Mouse (Mus musculus) lung, adult 2 months (tissue): Measurements from ENCODE around the gene Tmem9. TPM values are rescaled to one million over a fixed set of nuclear protein-coding genes. Genes with fewer than 3 reads are reported as not detected.

ENCODE experiments used
- DNase-seq: peaks from one replicate; pipeline ENCODE4 v3.0.0; 2022
- H3K4me1 ChIP-seq: fragments of 200-500 bp; 2 replicates; pipeline ENCODE4 v1.6.1; 2011; ENCODE audit warnings: low read length; ENCODE audit not compliant: control insufficient read depth, insufficient read depth
- H3K4me3 ChIP-seq: fragments of 200-500 bp; replicated peaks from 2 replicates; pipeline ENCODE3; 2011; ENCODE audit warnings: low read depth, mild to moderate bottlenecking, control low read depth, low read length; ENCODE audit errors: extremely low read depth
- CTCF ChIP-seq: fragments of 200-500 bp; IDR thresholded peaks from 2 replicates; pipeline ENCODE4 v1.5.1; 2011; ENCODE audit warnings: mild to moderate bottlenecking, low read length, control low read depth; ENCODE audit not compliant: insufficient read depth
- POLR2A ChIP-seq: fragments of 200-500 bp; IDR thresholded peaks from 2 replicates; pipeline ENCODE4 v1.6.1; 2011; ENCODE audit warnings: low read depth, mild to moderate bottlenecking, control low read depth, low read length, borderline replicate concordance; ENCODE audit errors: extremely low read depth
- WGBS: fragments of 180-500 bp; shearing (Covaris S2); methylation state at CpG from one replicate; pipeline ENCODE4 v1.1.7; 2018; 5-methylcytosine and 5-hydroxymethylcytosine counted together
- polyA plus RNA-seq: library from polyadenylated mRNA; depleted of rRNA; stranded (reverse); fragments of >200 nt; gene quantifications from 2 replicates; pipeline ENCODE4 v1.2.3, GENCODE M21; 2012; rRNA removed

Tmem9 gene
- 56.4 and 73.2 TPM in 2 replicates for polyA plus RNA-seq

GRCm38 (mm10) chr1:136007211-136008158, at the start of gene Tmem9:
Gene Tmem9 (plus strand): TSS chr1:136008150.
- TF ChIP-seq CTCF (no peak), POLR2A (no peak)
- 7% methylated on average over 37 of the region's 37 CpGs for WGBS
- H3K4me3 ChIP-seq: peak within 1 kb of the TSS; percentile 60
- peak; percentile 86 for DNase-seq
- no peaks in the 10 kb centered on the region for H3K4me1 ChIP-seq

DNA sequence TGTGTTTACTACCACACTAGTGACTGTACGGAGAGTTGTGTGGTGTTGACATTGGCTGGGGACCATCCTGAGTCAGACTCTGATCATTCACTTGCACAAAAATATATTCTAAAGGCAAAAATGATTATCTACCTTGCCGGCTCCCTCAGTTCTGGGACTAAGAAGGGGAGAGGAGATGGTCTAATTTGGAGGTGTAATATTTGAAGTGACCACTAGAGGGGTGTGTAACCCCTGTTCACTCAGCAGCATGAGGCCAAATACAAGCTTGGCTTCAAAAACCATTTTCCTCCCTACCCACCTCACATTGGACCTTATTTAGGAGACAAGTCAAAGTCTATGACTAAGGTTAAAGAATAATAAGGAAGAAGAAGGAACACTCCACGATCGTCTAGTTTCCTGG, 49.5 kb upstream of the Tmem9 start:
- 33% methylated on average over 4 of the region's 4 CpGs for WGBS
- Histone ChIP-seq H3K4me3 (no peak overlapping the region), H3K4me1 (no peaks in the 10 kb centered on the region)
- no peak for DNase-seq
- no peak for TF ChIP-seq POLR2A
- TF ChIP-seq CTCF: peak; percentile 23; the same call in 1 of the 2 replicates

GRCm38 (mm10) chr1:135963177-135963576, 44.8 kb upstream of the Tmem9 start:
- 51% methylated on average over 5 of the region's 5 CpGs for WGBS
- Histone ChIP-seq H3K4me3 (no peak overlapping the region), H3K4me1 (no peaks in the 10 kb centered on the region)
- TF ChIP-seq CTCF (no peak), POLR2A (no peak)
- DNase-seq: no peak

DNA sequence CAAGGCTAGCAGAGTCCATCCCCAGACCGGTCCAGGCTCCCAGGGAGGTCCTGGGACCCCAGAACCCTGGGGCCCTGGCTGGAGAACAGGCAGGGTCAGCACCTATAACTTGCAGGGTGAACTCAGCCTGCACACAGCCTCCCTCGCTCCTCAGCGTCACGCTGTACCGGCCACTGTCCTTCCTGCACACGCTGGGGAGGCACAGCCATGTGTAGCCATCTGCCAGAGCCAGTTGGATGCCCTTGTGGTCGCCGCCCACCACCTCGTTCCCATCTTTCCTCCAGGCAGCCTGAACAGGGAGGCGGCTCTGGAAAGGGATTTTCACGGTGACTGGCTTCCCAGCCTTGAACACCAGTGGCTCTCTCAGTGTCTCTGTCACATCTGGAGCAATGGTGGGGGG, 43.4 kb upstream of the Tmem9 start:
- Histone ChIP-seq H3K4me1 (no peaks in the 10 kb centered on the region), H3K4me3 (no peak overlapping the region)
- WGBS: 72% methylated on average over 11 of the region's 11 CpGs
- DNase-seq: no peak
- TF ChIP-seq CTCF (no peak), POLR2A (no peak)

DNA sequence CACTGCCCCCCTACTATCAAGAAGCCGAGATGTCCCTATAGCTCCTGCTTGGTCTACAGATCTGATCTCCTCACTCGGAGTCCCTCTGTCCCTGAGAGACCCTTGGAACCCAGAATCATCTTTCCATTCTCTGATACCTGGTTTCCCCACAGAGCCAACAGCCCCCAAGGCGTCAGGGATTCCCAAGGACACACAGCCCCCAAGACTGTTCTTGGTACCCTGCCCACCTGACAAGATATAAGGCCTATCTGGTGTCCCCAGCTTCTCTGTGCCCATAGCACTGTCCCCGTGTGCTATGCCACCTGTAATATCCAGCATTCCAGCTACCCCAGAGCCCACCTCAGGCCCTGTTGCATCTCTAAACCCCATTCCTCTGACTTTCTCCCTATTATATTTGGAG, 40.2 kb upstream of the Tmem9 start:
- no peak for DNase-seq
- H3K4me3 ChIP-seq: no peak overlapping the region
- H3K4me1 ChIP-seq: no peaks in the 10 kb centered on the region
- 71% methylated on average over 4 of the region's 4 CpGs for WGBS
- TF ChIP-seq CTCF (no peak), POLR2A (no peak)

- H3K4me1 ChIP-seq: no peaks in the 10 kb centered on the region
- no peak for TF ChIP-seq CTCF
- WGBS: 49% methylated on average over 2 of the region's 2 CpGs
- no peak for DNase-seq
- no peak overlapping the region for H3K4me3 ChIP-seq
Measured at GRCm38 (mm10) chr1:135970486-135970885, 37.5 kb upstream of the Tmem9 start.

GRCm38 (mm10) chr1:135972576-135972975, 35.4 kb upstream of the Tmem9 start:
- no peak for TF ChIP-seq CTCF
- no peak overlapping the region for H3K4me3 ChIP-seq
- H3K4me1 ChIP-seq: no peaks in the 10 kb centered on the region
- DNase-seq: no peak
- WGBS: 86% methylated on average over 3 of the region's 3 CpGs

- Histone ChIP-seq H3K4me3 (no peak overlapping the region), H3K4me1 (no peaks in the 10 kb centered on the region)
- TF ChIP-seq POLR2A (no peak), CTCF (no peak)
- WGBS: 33% methylated on average over 5 of the region's 5 CpGs
- no peak for DNase-seq
Measured at GRCm38 (mm10) chr1:135984105-135984504, 23.8 kb upstream of the Tmem9 start.

GRCm38 (mm10) chr1:135989876-135990275, 18.1 kb upstream of the Tmem9 start:
- TF ChIP-seq POLR2A (no peak), CTCF (no peak)
- H3K4me3 ChIP-seq: no peak overlapping the region
- H3K4me1 ChIP-seq: no peaks in the 10 kb centered on the region
- DNase-seq: no peak

DNA sequence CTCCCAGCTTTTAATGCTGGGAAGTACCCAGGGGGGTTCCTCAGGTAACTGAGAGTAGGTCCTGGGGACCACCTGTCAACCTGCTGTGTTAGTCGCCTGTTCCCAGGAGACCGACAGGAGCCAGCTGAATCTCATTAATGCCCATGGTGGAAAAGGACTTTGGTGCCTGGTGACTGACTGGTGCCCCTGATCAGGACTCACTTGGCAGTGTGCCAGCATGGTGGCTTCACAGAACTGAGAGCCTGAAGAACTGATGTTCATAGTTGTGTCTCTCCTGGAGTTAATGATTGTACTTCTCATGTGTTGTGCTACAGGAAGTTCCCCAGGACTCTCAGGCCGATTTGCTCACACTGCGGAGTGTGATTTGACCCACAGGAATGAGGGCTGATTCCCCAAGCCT, 14.5 kb upstream of the Tmem9 start:
- no peak for DNase-seq
- no peak overlapping the region for H3K4me3 ChIP-seq
- H3K4me1 ChIP-seq: no peaks in the 10 kb centered on the region
- WGBS: 68% methylated on average over 4 of the region's 4 CpGs
- TF ChIP-seq POLR2A (no peak), CTCF (no peak)
